Mouse (Mus musculus) lung, adult 18-20 months (tissue): Measurements from ENCODE around the gene Slc16a5.

Experiments used
- DNase-seq, 2 experiments: peaks; one replicate each; pipeline ENCODE4 v3.0.0; 2022; ENCODE audit warnings: mixed read lengths in 2 of 2

Gene Slc16a5

DNA sequence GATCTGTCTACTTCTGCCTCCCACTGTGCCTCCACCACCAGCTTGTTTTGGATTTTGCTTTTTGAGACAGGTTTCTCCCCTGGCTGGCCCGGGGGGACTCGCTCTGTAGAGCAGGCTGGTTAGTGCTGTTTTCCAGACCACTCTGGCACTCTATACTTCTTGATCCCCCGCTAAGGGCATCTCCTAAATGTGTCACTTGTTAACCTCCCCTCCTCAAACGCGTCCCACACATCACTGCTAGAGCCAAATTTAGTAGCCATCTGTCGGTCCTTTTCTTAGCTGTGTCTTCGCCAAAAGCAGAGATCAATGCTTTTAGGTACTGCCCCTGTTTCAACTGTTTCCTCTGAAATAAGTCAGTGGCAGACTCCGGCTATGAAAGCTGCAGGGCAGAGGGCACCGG, 56.4 kb downstream of the Slc16a5 start:
- DNase-seq = no peak

DNA sequence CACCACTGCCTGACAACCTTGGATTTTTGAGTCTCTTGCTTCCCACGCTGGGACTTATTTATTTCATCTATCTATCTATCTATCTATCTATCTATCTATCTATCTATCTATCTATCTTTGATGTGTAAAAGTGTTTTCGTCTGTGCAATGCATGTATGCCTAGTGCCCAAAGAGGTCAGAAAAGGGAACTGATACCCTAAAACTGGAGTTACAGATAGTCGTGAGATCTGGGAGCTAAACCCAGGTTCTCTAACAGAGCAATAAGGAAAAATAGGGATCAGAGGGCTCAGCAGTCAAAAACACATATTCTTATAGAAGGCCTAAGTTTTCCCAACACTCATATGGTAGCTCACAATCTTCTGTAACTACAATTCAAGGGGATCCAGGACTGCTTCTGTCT, 57.3 kb downstream of the Slc16a5 start:
- DNase-seq = no peak

DNA sequence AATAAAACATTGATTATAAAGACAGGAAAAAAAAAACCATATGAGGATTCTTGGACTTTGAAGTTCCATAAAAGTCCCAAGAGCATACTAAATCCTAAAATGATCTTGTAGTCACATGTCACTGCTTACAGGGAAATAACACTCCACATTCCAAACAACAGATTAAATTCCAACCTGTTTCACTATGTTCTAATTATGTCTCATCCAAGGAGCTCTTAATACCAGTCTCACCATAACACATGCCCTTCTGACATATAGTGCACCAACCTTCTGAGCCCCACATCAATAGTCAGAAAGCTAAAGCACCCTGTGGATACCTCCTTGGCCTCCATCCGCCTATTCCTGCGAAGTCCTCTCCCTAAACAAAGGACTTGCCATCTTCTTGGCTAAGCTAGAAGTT, 57.9 kb downstream of the Slc16a5 start:
- DNase-seq = no peak

DNA sequence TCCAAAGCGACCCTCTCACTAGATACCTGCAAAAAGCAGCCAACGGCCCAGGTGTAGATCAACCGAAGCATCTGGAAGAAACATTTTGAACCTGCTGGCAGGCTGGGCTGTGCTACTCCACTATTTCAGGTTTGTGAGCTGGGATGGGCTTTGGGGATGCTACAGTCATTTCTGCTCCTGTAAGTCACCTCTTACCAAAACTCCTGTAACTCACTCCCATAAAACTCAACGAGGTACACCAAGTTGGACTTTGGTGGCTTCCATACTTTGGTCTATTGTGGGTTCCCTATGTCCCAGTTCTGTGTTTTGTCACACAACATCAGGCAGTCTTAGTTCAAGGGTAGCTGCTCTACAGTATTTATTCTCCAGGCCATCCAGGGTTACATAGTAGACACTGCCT, 58.8 kb downstream of the Slc16a5 start:
- DNase-seq = no peak

GRCm38 (mm10) chr11:115522238-115522637, 60.0 kb downstream of the Slc16a5 start:
- no peak for DNase-seq

DNA sequence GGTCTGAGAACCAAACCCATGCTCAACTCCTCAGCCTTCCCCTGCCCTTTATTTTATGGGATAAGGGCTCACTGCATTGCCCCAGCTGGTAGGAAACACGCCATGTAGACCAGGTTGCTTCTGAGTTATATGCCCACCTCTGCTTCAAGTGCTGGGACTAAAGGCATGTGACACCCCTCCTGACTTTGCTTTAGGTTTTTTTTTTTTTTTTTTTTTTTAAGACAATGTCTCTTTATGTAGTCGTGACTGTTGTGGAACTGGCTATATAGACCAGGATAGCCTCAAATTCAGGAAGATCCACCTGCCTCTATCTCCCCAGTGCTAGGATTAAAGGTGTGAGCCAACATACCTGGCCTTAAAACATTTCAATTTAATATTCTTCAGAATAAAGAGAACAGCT, 60.4 kb downstream of the Slc16a5 start:
- no peak for DNase-seq
